Mouse (Mus musculus): ENCODE measurements around the gene Pim1.

Pim1 gene

GRCm38 (mm10) chr17:29467030-29467429 lies 23.5 kb upstream of the Pim1 start:
- no peak for DNase-seq

GRCm38 (mm10) chr17:29473466-29473865 lies 17.1 kb upstream of the Pim1 start:
- no peak for DNase-seq

GRCm38 (mm10) chr17:29474036-29474435 lies 16.5 kb upstream of the Pim1 start:
- no peak for DNase-seq

DNA sequence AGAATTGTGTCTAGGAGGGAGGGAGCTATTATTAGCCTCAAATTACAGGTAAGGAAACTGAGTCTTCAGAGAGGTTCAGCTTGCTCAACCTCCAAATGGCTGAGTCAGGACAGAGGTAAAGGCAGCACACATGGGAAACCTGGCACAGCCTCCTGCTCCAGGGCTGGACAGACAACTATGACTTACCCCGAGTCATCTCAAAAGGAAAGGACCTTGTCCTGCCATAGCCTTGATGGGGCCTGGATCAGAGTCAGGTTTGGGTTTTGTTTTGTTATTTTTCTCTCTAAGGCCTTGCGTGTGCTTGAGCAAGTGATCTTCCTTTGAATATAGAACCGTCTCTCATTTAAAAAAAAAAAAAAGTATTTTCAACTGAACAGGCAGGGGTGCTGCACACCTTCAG lies 15.4 kb upstream of the Pim1 start:
- no peak for DNase-seq

DNA sequence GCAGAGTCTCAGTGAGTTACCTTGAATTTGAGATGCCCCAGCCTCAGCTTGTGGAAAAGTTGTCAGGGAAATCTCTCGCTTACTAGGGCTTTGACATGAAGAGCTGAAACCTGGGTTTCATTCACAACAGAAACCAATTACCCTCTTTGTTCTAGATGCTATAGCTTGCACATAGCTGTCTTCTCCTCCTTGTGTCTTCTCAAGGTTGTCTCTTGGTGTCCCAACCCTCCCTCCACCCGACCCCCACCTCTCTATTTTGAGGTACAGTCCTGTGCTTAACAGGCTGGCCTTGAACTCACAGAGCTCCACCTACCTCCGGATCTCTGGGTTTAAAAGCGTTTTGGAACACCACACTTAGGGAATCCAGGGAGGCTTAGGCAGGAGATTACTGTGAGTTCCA lies 14.1 kb upstream of the Pim1 start:
- DNase-seq = no peak

DNA sequence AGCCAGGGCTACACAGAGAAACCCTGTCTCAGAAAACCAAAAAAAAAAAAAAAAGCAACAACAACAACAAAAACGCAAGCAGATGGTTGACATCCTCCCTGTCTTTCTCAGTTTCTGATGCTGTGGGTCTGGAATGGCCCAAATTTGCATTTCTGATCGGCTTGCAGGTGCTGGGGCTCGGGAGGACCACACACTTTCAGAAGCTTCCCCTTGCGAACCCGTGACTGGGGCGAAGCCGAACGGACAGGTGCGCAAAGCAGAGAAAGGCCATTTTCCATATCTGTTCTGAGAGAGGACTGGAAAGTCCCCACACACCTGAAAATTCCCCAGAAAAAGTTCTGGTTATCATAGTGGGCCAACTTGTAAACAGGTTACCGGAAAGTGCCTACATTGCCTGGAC lies 13.2 kb upstream of the Pim1 start:
- DNase-seq = no peak

GRCm38 (mm10) chr17:29478271-29478670 lies 12.3 kb upstream of the Pim1 start:
- DNase-seq = no peak

GRCm38 (mm10) chr17:29480256-29480655 lies 10.3 kb upstream of the Pim1 start:
- DNase-seq = peak; percentile 67

- DNase-seq = no peak
Measured at GRCm38 (mm10) chr17:29482632-29483031, 7.9 kb upstream of the Pim1 start.

DNA sequence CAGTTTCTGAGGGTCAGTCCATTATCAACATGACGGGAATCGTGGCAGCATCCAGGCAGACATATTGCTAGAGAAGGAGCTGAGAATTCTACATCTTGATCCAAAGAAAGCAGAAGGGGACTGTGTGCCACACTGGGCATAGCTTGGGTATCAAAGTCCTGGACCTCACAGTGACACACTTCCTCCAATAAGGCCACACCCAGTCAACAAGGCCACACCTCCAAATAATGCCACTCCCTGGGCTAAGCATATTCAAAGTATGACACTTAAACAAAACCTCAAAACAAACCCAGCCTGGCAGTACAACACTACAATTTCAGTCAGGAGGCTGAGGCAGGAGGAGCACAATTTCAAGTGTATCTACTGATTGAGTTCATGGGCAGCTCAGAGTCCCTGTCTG lies 7.3 kb upstream of the Pim1 start:
- DNase-seq = no peak

GRCm38 (mm10) chr17:29484431-29484830 lies 6.1 kb upstream of the Pim1 start:
- DNase-seq = no peak

GRCm38 (mm10) chr17:29485336-29486233 lies 5.0 kb upstream of the Pim1 start:
- DNase-seq = peak; percentile 58

DNA sequence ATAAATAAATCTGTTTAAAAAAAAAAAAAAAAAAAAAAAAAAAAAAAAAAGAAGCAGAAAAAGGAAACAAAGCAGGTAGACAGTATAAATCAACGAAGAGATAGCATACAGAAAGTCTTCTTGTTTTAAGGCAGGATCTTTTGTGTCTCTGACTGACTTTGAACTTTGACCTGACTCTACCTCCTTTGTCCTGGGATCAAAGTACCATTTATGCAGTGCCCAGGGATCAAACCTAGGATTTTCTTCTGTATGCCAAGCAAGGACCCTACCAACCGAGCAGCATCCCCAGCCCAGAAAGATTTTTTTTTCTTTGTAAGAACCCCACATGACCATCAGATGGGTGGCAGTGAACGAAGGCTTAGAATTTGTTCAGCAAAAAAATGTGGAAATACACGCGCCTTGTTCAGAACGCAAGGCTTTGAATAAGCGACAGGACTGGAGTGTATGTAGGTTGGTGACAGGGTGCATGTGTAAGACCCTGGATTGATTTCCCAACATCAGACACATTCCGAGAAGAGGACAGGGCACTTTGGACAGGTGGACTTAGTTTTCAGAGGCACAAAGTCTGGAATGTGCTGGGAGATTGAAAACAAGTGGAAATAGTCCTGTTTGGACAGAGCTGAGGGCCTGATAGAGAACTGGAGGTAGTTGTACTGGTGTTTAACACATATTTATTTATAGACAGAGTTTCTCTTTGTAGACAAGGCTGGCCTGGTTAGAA lies 2.1 kb upstream of the Pim1 start:
- no peak for DNase-seq

GRCm38 (mm10) chr17:29488978-29489970 lies 1.3 kb upstream of the Pim1 start:
- peak; percentile 83 for DNase-seq

DNA sequence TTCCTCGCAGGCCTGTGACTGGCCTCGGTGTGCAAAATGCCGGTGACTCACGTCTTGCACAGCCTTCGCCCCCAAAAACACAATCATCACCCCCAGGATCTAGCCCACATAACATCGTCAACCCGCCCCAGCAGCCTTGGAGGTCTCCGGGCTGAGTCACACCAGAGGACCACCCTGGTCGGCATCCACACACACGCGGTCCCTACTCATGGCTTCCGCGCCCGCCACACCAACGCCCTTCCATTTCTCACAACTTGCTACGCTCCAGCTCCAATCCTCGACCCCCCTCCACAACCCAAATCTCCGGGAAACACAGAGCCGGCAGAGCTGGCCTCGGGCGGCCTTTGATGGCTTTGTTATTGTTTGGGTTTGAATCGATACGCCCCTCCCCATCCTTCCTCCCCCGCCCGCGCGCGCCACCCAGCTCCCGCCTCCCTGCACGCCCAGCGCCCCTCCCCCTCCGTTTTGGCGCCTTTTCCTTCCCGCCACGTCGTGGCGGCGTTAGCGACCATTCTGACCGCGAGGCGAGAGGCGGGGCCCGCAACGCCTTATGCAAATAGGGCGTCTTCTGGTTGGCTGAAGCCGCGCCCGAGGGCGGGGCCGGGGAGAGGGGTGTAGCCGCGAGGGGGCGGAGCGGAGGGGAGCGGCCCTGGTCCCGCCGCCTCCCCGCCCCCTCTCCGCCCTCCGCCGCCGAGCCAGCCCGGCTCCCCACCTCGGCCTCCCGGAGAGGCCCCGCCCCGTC lies 411 bp upstream of the Pim1 start:
- peak; percentile 100 for DNase-seq

DNA sequence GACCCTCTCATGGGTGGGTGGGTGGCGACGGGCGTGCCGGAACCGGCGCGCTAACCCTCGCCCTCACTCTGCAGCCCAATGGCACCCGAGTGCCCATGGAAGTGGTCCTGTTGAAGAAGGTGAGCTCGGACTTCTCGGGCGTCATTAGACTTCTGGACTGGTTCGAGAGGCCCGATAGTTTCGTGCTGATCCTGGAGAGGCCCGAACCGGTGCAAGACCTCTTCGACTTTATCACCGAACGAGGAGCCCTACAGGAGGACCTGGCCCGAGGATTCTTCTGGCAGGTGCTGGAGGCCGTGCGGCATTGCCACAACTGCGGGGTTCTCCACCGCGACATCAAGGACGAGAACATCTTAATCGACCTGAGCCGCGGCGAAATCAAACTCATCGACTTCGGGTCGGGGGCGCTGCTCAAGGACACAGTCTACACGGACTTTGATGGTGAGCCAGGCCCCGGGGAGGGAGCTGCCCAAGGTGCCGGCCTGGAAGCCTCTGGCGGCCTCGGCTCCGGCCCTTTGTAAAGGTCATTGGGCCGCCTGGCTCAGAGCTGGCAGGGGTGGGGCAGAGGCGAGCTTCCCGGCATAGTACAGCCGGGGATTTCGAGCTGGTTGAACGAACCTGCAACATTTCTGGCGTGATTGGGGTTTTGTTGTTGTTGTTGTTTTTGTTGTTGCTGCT lies 1.2 kb downstream of the Pim1 start:
- peak; percentile 79 for DNase-seq

GRCm38 (mm10) chr17:29492269-29493191 lies 2.0 kb downstream of the Pim1 start:
- peak; percentile 77 for DNase-seq

- peak; percentile 31 for DNase-seq
Measured at GRCm38 (mm10) chr17:29493461-29493980, 3.0 kb downstream of the Pim1 start.

- DNase-seq = peak; percentile 52
Measured at GRCm38 (mm10) chr17:29494062-29494731, 3.6 kb downstream of the Pim1 start.

GRCm38 (mm10) chr17:29494732-29495076 lies 4.2 kb downstream of the Pim1 start:
- peak; percentile 60 for DNase-seq
